8 mouse cellular contexts compared by ENCODE assay signal in the genomic region with DNA sequence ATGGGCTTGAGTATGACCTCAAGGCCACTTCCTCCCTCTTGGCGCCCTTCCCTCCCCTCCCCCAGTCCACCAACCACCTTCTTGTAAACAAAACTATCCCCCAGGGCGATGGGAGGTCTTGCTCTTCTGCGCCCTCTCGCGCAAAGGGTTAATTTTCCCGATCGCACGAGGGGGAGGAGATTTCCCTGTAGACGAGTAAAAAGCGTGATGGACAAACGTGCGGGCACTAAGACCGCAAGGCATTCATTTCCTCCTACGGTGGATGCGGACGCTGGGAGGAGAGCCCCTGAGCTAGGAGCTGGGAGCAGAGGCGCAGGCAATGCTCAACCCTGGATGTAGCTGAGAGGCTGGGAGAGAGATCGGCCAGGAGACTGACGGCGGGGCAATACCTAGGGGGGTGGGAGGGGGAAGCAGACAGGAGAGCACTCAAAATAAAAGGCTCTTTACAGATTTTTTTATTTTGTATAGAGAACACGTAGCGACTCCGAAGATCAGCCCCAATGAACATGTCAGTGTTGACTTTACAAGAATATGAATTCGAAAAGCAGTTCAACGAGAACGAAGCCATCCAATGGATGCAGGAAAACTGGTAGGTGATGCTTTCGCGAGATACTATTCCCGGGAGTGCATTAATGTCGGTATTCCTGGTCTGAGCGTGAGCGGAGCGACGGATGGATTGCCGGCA. TPM values are rescaled to one million over a fixed set of nuclear protein-coding genes. Genes with fewer than 3 reads are reported as not detected.
DNase-seq lines count a peak whose midpoint lies in the region; ATAC-seq and TF ChIP-seq lines count a peak whose summit lies in the region.

A gene (plus strand): TSS at position 176 of the 685 bp plus-strand sequence.

- peak within 1 kb of the TSS; percentile 80 for H3K4me3 ChIP-seq in erythroblast, embryonic 14.5 days (replicated peaks)
- peak within 1 kb of the TSS; percentile 97 for H3K4me3 ChIP-seq in cortical plate, adult 2 months (ENCODE audit: insufficient read depth, low read length)
- peak within 1 kb of the TSS; percentile 87 for H3K4me3 ChIP-seq in limb, embryonic 12.5 days (replicated peaks)
- peak within 1 kb of the TSS; percentile 85 for H3K4me3 ChIP-seq in midbrain, embryonic 14.5 days (replicated peaks; ENCODE audit: low read depth, low read length)

- ATAC-seq in erythroblast, adult 5-6 weeks (replicated peaks; ENCODE audit: low FRiP score, poor library complexity, severe bottlenecking): no peak
- ATAC-seq in granulocyte monocyte progenitor cell, adult 5-6 weeks (replicated peaks; ENCODE audit: poor library complexity, severe bottlenecking): peak; percentile 54
- ATAC-seq in limb, embryonic 12.5 days (ENCODE audit: insufficient number of reproducible peaks, insufficient read depth, low FRiP score, low TSS enrichment, low read depth): peak; percentile 30; the same call in 1 of the 2 replicates
- peak; percentile 60 for ATAC-seq in midbrain, embryonic 14.5 days (ENCODE audit: low FRiP score, low TSS enrichment)

- H3K4me2 ChIP-seq in limb, embryonic 12.5 days: peak within 1 kb of the TSS; percentile 63
- peak within 1 kb of the TSS; percentile 65 for H3K4me2 ChIP-seq in midbrain, embryonic 14.5 days (ENCODE audit: low read length)

- peak within 1 kb of the TSS; percentile 34 for H3K27ac ChIP-seq in cortical plate, adult 2 months (ENCODE audit: insufficient read depth, low read length)
- peak within 1 kb of the TSS; percentile 99 for H3K27ac ChIP-seq in limb, embryonic 12.5 days
- H3K27ac ChIP-seq in midbrain, embryonic 14.5 days (replicated peaks; ENCODE audit: low read depth, low read length): peak within 1 kb of the TSS; percentile 95

- TF ChIP-seq POLR2A in cortical plate, adult 2 months (IDR thresholded peaks at IDR 0.05; ENCODE audit: extremely low read depth, insufficient read depth, low read length): peak; percentile 98

- WGBS in limb, embryonic 12.5 days: under 1% methylated on average over 35 of the region's 35 CpGs
- under 1% methylated on average over 35 of the region's 35 CpGs for WGBS in midbrain, embryonic 14.5 days

- H3K36me3 ChIP-seq in erythroblast, embryonic 14.5 days (ENCODE audit: control insufficient read depth): no peaks in the 10 kb centered on the region
- H3K36me3 ChIP-seq in limb, embryonic 12.5 days: no peaks in the 10 kb centered on the region
- H3K36me3 ChIP-seq in midbrain, embryonic 14.5 days (ENCODE audit: control insufficient read depth, insufficient read depth, low read length): no peaks in the 10 kb centered on the region

- TF ChIP-seq CTCF in cortical plate, adult 2 months (IDR thresholded peaks at IDR 0.05; ENCODE audit: extremely low read depth, insufficient read depth, low read length): no peak

- H3K9ac ChIP-seq in limb, embryonic 12.5 days (replicated peaks): peak within 1 kb of the TSS; percentile 97
- peak within 1 kb of the TSS; percentile 98 for H3K9ac ChIP-seq in midbrain, embryonic 14.5 days (replicated peaks; ENCODE audit: low read length)

- no peaks in the 10 kb centered on the region for H3K9me3 ChIP-seq in erythroblast, embryonic 14.5 days (ENCODE audit: control insufficient read depth, low read length)
- no peaks in the 10 kb centered on the region for H3K9me3 ChIP-seq in limb, embryonic 12.5 days
- H3K9me3 ChIP-seq in midbrain, embryonic 14.5 days (ENCODE audit: control insufficient read depth, low read length): no peaks in the 10 kb centered on the region

- peaks cover 13% of the 10 kb centered on the region for H3K27me3 ChIP-seq in erythroblast, embryonic 14.5 days (ENCODE audit: control insufficient read depth)
- no peaks in the 10 kb centered on the region for H3K27me3 ChIP-seq in limb, embryonic 12.5 days
- H3K27me3 ChIP-seq in midbrain, embryonic 14.5 days (ENCODE audit: control insufficient read depth, insufficient read depth, low read length): no peaks in the 10 kb centered on the region

- peak; percentile 79 for DNase-seq in kidney, adult 18-20 months
- DNase-seq in midbrain, embryonic 14.5 days: peak; percentile 91
- peak; percentile 22 to 53 for DNase-seq in spleen, postnatal 10 days (ENCODE audit: low spot score in 2 of 2)

- H3K4me1 ChIP-seq in erythroblast, embryonic 14.5 days (ENCODE audit: control insufficient read depth): peaks cover 49% of the 10 kb centered on the region
- peaks cover 2% of the 10 kb centered on the region; the same call in 1 of the 2 replicates for H3K4me1 ChIP-seq in cortical plate, adult 2 months (ENCODE audit: control insufficient read depth, insufficient read depth, low read length)
- H3K4me1 ChIP-seq in limb, embryonic 12.5 days (replicated peaks): peaks cover 21% of the 10 kb centered on the region
- peaks cover 25% of the 10 kb centered on the region for H3K4me1 ChIP-seq in midbrain, embryonic 14.5 days (ENCODE audit: control insufficient read depth, insufficient read depth, low read length)

RNA-seq across cellular contexts. Expression of the gene that starts here (rescaled TPM):
- 0.01 TPM in 1 of 2 replicates, not detected in the other for polyA plus RNA-seq in erythroblast, embryonic 14.5 days (2012)
- 3.7 and 5.2 TPM in 2 replicates for total RNA-seq in erythroblast, adult 5-6 weeks (2015; ENCODE audit: low replicate concordance)
- total RNA-seq in erythroblast, adult 5-6 weeks (2017; ENCODE audit: low replicate concordance): 0.70 and 1.6 TPM in 2 replicates
- 26.2 and 27.1 TPM in 2 replicates for polyA plus RNA-seq in cortical plate, adult 2 months (2012; rRNA removed)
- total RNA-seq in granulocyte monocyte progenitor cell, adult 5-6 weeks (2014; fragmentation: Nextera tagmentation): 24.6 and 31.6 TPM in 2 replicates
- 10.9 and 13.2 TPM in 2 replicates for total RNA-seq in granulocyte monocyte progenitor cell, adult 5-6 weeks (2017)
- 35.2 and 41.5 TPM in 2 replicates for polyA plus RNA-seq in limb, embryonic 12.5 days (2016; fragmentation: Nextera tagmentation; extraction: Ambion mirVana)
- polyA plus RNA-seq in midbrain, embryonic 14.5 days (2014; fragmentation: Nextera tagmentation; extraction: Ambion mirVana): 30.4 and 33.9 TPM in 2 replicates

Comparison
In these comparisons a context has a peak if more than half of its experiments do, and no peak if none do; other contexts are left out.
1. RNA of the gene that starts here (polyA plus RNA-seq): 35.2 to 41.5 TPM in limb, embryonic 12.5 days, 30.4 to 33.9 TPM in midbrain, embryonic 14.5 days and 26.2 to 27.1 TPM in cortical plate, adult 2 months; 0.01 TPM in erythroblast, embryonic 14.5 days; every median in the first group is over 10 times any median in the second.
2. H3K27ac ChIP-seq: peak in every context shown above with its lines; median percentile 99 in limb, embryonic 12.5 days; 95 in midbrain, embryonic 14.5 days; 34 in cortical plate, adult 2 months.
3. DNase-seq: peak in every context shown above with its lines; median percentile 91 in midbrain, embryonic 14.5 days; 79 in kidney, adult 18-20 months; 38 in spleen, postnatal 10 days.
4. Peak in every context shown above with its lines, with median percentiles within 50 percentile points of each other: H3K4me3 ChIP-seq.